Mouse (Mus musculus) MEL (cell line): ENCODE results near the gene Zfp536.

Experiments
- CHD1 ChIP-seq: IDR thresholded peaks from 2 replicates; pipeline ENCODE4 v1.6.1; 2012; ENCODE audit warnings: low read depth, mild to moderate bottlenecking, inconsistent platforms, low read length, improper control_type of control experiment
- CTCF ChIP-seq, 3 experiments: IDR thresholded peaks in 2 of 3; conservative IDR thresholded peaks in 1 of 3; 2 replicates each; pipeline ENCODE4 v1.5.1; 2011 to 2012; ENCODE audit warnings: low read length in 3 of 3, low read depth in 2 of 3, mild to moderate bottlenecking in 2 of 3, improper control_type of control experiment in 1 of 3, inconsistent platforms in 1 of 3, mixed read lengths in 1 of 3, moderate library complexity in 1 of 3; ENCODE audit not compliant: control insufficient read depth in 1 of 3, insufficient read depth in 1 of 3, poor library complexity in 1 of 3, severe bottlenecking in 1 of 3
- E2F4 ChIP-seq: IDR thresholded peaks from 2 replicates; pipeline ENCODE4 v1.6.1; 2011; ENCODE audit warnings: low read depth, low read length, improper control_type of control experiment, borderline replicate concordance
- EP300 ChIP-seq, 2 experiments: IDR thresholded peaks; 2 replicates each; pipeline ENCODE4 v1.6.1; 2011; ENCODE audit warnings: improper control_type of control experiment in 2 of 2, low read length in 2 of 2, low read depth in 1 of 2, mild to moderate bottlenecking in 1 of 2
- NELFE ChIP-seq: IDR thresholded peaks from 2 replicates; pipeline ENCODE4 v1.6.1; 2011; ENCODE audit warnings: low read depth, low read length, improper control_type of control experiment
- NRF1 ChIP-seq: IDR thresholded peaks from 2 replicates; pipeline ENCODE4 v1.6.1; 2014; ENCODE audit warnings: low read depth, mild to moderate bottlenecking, inconsistent platforms, low read length, improper control_type of control experiment, moderate library complexity; ENCODE audit not compliant: poor library complexity, insufficient read depth, severe bottlenecking
- POLR2A ChIP-seq, 2 experiments: IDR thresholded peaks; 2 replicates each; pipeline ENCODE4 v1.6.1; 2011 to 2012; ENCODE audit warnings: low read length in 2 of 2, mild to moderate bottlenecking in 2 of 2, control low read depth in 1 of 2, improper control_type of control experiment in 1 of 2, low read depth in 1 of 2, moderate library complexity in 1 of 2; ENCODE audit not compliant: control insufficient read depth in 1 of 2, insufficient read depth in 1 of 2, poor library complexity in 1 of 2
- RAD21 ChIP-seq: IDR thresholded peaks from 2 replicates; pipeline ENCODE4 v1.6.1; 2011; ENCODE audit warnings: mild to moderate bottlenecking, low read depth, low read length, improper control_type of control experiment
- UBTF ChIP-seq: IDR thresholded peaks from 2 replicates; pipeline ENCODE4 v1.6.1; 2012; ENCODE audit warnings: low read depth, mild to moderate bottlenecking, inconsistent platforms, low read length, improper control_type of control experiment, moderate library complexity, borderline replicate concordance; ENCODE audit not compliant: insufficient read depth

- no peak for TF ChIP-seq CTCF (IDR thresholded peaks at IDR 0.05 in 2 of 3, conservative IDR thresholded peaks at IDR 0.05 in 1 of 3; ENCODE audit: control insufficient read depth in 1 of 3, insufficient read depth in 1 of 3, low read depth in 2 of 3, low read length in 3 of 3, poor library complexity in 1 of 3, severe bottlenecking in 1 of 3)
- no peak for TF ChIP-seq UBTF
- no peak for TF ChIP-seq POLR2A (IDR thresholded peaks at IDR 0.05; ENCODE audit: control insufficient read depth in 1 of 2, insufficient read depth in 1 of 2, low read depth in 1 of 2, low read length in 2 of 2, poor library complexity in 1 of 2)
- no peak for TF ChIP-seq E2F4
- TF ChIP-seq EP300 (IDR thresholded peaks at IDR 0.05; ENCODE audit: low read depth in 1 of 2, low read length in 2 of 2): no peak
- TF ChIP-seq NRF1: no peak
- no peak for TF ChIP-seq CHD1
- no peak for TF ChIP-seq RAD21
- no peak for TF ChIP-seq NELFE
Measured at GRCm38 (mm10) chr7:37490312-37490711, 283.1 kb downstream of the Zfp536 start.
